In the genomic region with DNA sequence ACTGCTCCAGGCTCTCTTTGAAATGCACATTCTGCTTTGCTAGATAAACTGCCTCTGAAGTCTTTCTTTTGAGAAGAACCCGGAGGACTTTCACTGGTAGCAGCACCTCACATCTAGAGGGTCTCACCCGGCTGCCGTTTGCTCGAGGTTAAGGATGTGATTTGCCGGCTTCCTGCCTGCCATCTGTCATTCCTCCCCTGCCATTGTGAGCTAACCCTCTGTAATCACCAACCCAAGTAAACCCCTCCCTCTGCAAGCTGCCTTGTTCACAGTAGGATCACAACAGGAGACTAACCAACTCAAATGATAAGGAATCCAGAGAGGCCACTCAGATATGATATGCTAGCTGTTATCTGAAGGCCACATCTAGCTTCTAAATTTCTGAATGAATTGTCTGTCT, we compare ENCODE assay signal across 21 mouse cellular contexts. TPM values are rescaled to one million over a fixed set of nuclear protein-coding genes. Genes with fewer than 3 reads are reported as not detected.
DNase-seq lines count a peak whose midpoint lies in the region; ATAC-seq and TF ChIP-seq lines count a peak whose summit lies in the region.
"Had no signal": no experiment of that assay in that cellular context is flagged by ENCODE, and none has a peak within 500 bp of the region (broad histone marks: within the 10 kb centered on the region; RNA-seq: fewer than 3 reads in every experiment).

No protein-coding gene starts in this region.

- ATAC-seq in forebrain, embryonic 14.5 days, result no peak
- no peak for ATAC-seq in forebrain, postnatal 0 days
- ATAC-seq in midbrain, embryonic 16.5 days, result 0 out of 2 replicates have a peak, but pooled peaks have one; percentile 27
- ATAC-seq in midbrain, embryonic 15.5 days (replicated peaks), result no peak
- no peak for ATAC-seq in liver, postnatal 0 days
- ATAC-seq: forebrain, embryonic 16.5 days; hindbrain, embryonic 16.5 days; Patski had no signal

- H3K4me3 ChIP-seq in forebrain, embryonic 14.5 days (ENCODE audit: low read depth, low read length), result no peak overlapping the region
- no peak overlapping the region for H3K4me3 ChIP-seq in forebrain, postnatal 0 days (ENCODE audit: low read depth, low read length)
- H3K4me3 ChIP-seq in midbrain, embryonic 16.5 days (ENCODE audit: low read depth, low read length), result no peak overlapping the region
- no peak overlapping the region for H3K4me3 ChIP-seq in midbrain, embryonic 15.5 days
- H3K4me3 ChIP-seq in liver, postnatal 0 days (ENCODE audit: low read depth, low read length), result no peak overlapping the region
- H3K4me3 ChIP-seq: forebrain, embryonic 10.5 days; gastrocnemius, adult 2 months; hindbrain, embryonic 12.5 days had no signal

- no peaks in the 10 kb centered on the region for H3K9me3 ChIP-seq in forebrain, embryonic 14.5 days (replicated peaks; ENCODE audit: control insufficient read depth, low read length)
- H3K9me3 ChIP-seq in forebrain, postnatal 0 days (ENCODE audit: low read length), result no peaks in the 10 kb centered on the region
- no peaks in the 10 kb centered on the region for H3K9me3 ChIP-seq in midbrain, embryonic 16.5 days (replicated peaks; ENCODE audit: control insufficient read depth, low read length, poor library complexity, severe bottlenecking)
- no peaks in the 10 kb centered on the region for H3K9me3 ChIP-seq in midbrain, embryonic 15.5 days
- H3K9me3 ChIP-seq in liver, postnatal 0 days (ENCODE audit: low read length), result 0 out of 2 replicates have a peak, but pooled peaks cover 2% of the 10 kb centered on the region

- TF ChIP-seq CTCF in forebrain, postnatal 0 days (IDR thresholded peaks at IDR 0.05; ENCODE audit: low read depth), result no peak
- no peak for TF ChIP-seq CTCF in liver, postnatal 0 days (IDR thresholded peaks at IDR 0.05; ENCODE audit: low read depth)

- TF ChIP-seq EP300 in liver, postnatal 0 days (IDR thresholded peaks at IDR 0.05; ENCODE audit: low read depth), result no peak

- H3K4me2 ChIP-seq in forebrain, embryonic 14.5 days (ENCODE audit: low read length), result no peak overlapping the region
- H3K4me2 ChIP-seq in forebrain, postnatal 0 days (ENCODE audit: low read depth), result no peak overlapping the region
- no peak overlapping the region for H3K4me2 ChIP-seq in midbrain, embryonic 16.5 days (ENCODE audit: low read length)
- no peak overlapping the region for H3K4me2 ChIP-seq in midbrain, embryonic 15.5 days
- H3K4me2 ChIP-seq in liver, postnatal 0 days (ENCODE audit: low read depth, low read length), result no peak overlapping the region
- H3K4me2 ChIP-seq: heart, embryonic 11.5 days; hindbrain, embryonic 12.5 days had no signal

- H3K27ac ChIP-seq in forebrain, embryonic 14.5 days (ENCODE audit: low read depth, low read length), result no peak overlapping the region
- no peak overlapping the region for H3K27ac ChIP-seq in forebrain, postnatal 0 days (ENCODE audit: low read depth, low read length)
- no peak overlapping the region for H3K27ac ChIP-seq in midbrain, embryonic 16.5 days (ENCODE audit: low read length)
- no peak overlapping the region for H3K27ac ChIP-seq in midbrain, embryonic 15.5 days
- H3K27ac ChIP-seq in liver, postnatal 0 days (ENCODE audit: low read depth), result no peak overlapping the region
- H3K27ac ChIP-seq: forebrain, embryonic 10.5 days; gastrocnemius, adult 2 months; hindbrain, embryonic 12.5 days had no signal

- DNase-seq in forebrain, embryonic 14.5 days (ENCODE audit: low spot score), result peak; percentile 25
- no peak for DNase-seq in forebrain, postnatal 0 days
- DNase-seq in thymus, postnatal 0 days (ENCODE audit: low spot score), result peak; percentile 11
- no peak for DNase-seq in thymus, postnatal 36 days
- DNase-seq in liver, postnatal 0 days, result no peak
- DNase-seq: cerebellum, adult 11 months; cerebellum, adult 2 months; cerebellum, adult 9-11 months; gastrocnemius, postnatal 14 days; heart, adult 11 months had no signal

- H3K9ac ChIP-seq in forebrain, embryonic 14.5 days (ENCODE audit: low read length), result no peak overlapping the region
- H3K9ac ChIP-seq in forebrain, postnatal 0 days, result no peak overlapping the region
- no peak overlapping the region for H3K9ac ChIP-seq in midbrain, embryonic 16.5 days (ENCODE audit: low read depth, low read length)
- no peak overlapping the region for H3K9ac ChIP-seq in midbrain, embryonic 15.5 days
- H3K9ac ChIP-seq in liver, postnatal 0 days (replicated peaks), result no peak overlapping the region
- H3K9ac ChIP-seq: hindbrain, embryonic 12.5 days had no signal

- 67% methylated on average over 5 of the region's 5 CpGs for WGBS in forebrain, embryonic 14.5 days
- WGBS in forebrain, postnatal 0 days, result 62% methylated on average over 5 of the region's 5 CpGs
- WGBS in midbrain, embryonic 16.5 days, result 32% methylated on average over 5 of the region's 5 CpGs
- WGBS in midbrain, embryonic 15.5 days, result 40% methylated on average over 5 of the region's 5 CpGs
- WGBS in liver, postnatal 0 days (ENCODE audit: insufficient replicate concordance), result 43% methylated on average over 5 of the region's 5 CpGs

- no peaks in the 10 kb centered on the region for H3K27me3 ChIP-seq in forebrain, embryonic 14.5 days (replicated peaks; ENCODE audit: control insufficient read depth, insufficient read depth, low read length)
- H3K27me3 ChIP-seq in forebrain, postnatal 0 days (ENCODE audit: insufficient read depth, low read length), result no peaks in the 10 kb centered on the region
- no peaks in the 10 kb centered on the region for H3K27me3 ChIP-seq in midbrain, embryonic 16.5 days (ENCODE audit: control insufficient read depth, insufficient read depth, low read depth, low read length)
- H3K27me3 ChIP-seq in midbrain, embryonic 15.5 days (replicated peaks), result no peaks in the 10 kb centered on the region
- H3K27me3 ChIP-seq in liver, postnatal 0 days (ENCODE audit: insufficient read depth, low read length), result no peaks in the 10 kb centered on the region
- H3K27me3 ChIP-seq: CH12.LX; hindbrain, embryonic 12.5 days; Patski had no signal

- no peaks in the 10 kb centered on the region for H3K4me1 ChIP-seq in forebrain, embryonic 14.5 days (ENCODE audit: control insufficient read depth, insufficient read depth, low read length)
- H3K4me1 ChIP-seq in forebrain, postnatal 0 days (ENCODE audit: insufficient read depth), result no peaks in the 10 kb centered on the region
- no peaks in the 10 kb centered on the region for H3K4me1 ChIP-seq in midbrain, embryonic 16.5 days (ENCODE audit: control insufficient read depth, insufficient read depth, low read length)
- H3K4me1 ChIP-seq in midbrain, embryonic 15.5 days, result 0 out of 2 replicates have a peak, but pooled peaks cover 4% of the 10 kb centered on the region
- no peaks in the 10 kb centered on the region for H3K4me1 ChIP-seq in liver, postnatal 0 days (ENCODE audit: insufficient read depth)

- peaks cover 67% of the 10 kb centered on the region for H3K36me3 ChIP-seq in forebrain, embryonic 14.5 days (ENCODE audit: control insufficient read depth, insufficient read depth, low read length)
- H3K36me3 ChIP-seq in forebrain, postnatal 0 days (ENCODE audit: insufficient read depth), result peaks cover 62% of the 10 kb centered on the region
- H3K36me3 ChIP-seq in midbrain, embryonic 16.5 days (ENCODE audit: control insufficient read depth, insufficient read depth, low read length), result peaks cover 26% of the 10 kb centered on the region
- peaks cover 16% of the 10 kb centered on the region for H3K36me3 ChIP-seq in midbrain, embryonic 15.5 days (replicated peaks)
- no peaks in the 10 kb centered on the region for H3K36me3 ChIP-seq in liver, postnatal 0 days (replicated peaks; ENCODE audit: insufficient read depth, low read length)
- H3K36me3 ChIP-seq: G1E had no signal

RNA-seq across cellular contexts. Expression of a gene that starts 53.6 kb away (rescaled TPM):
- 105 and 111 TPM in 2 replicates for polyA plus RNA-seq in forebrain, embryonic 14.5 days (2014; fragmentation: Nextera tagmentation; extraction: Ambion mirVana)
- 97.5 and 97.9 TPM in 2 replicates for total RNA-seq in forebrain, postnatal 0 days (2014; rRNA removed)
- polyA plus RNA-seq in forebrain, postnatal 0 days (2015; fragmentation: Nextera tagmentation; extraction: Ambion mirVana), result 50.7 and 51.5 TPM in 2 replicates
- 104 and 106 TPM in 2 replicates for polyA plus RNA-seq in midbrain, embryonic 16.5 days (2015; fragmentation: Nextera tagmentation; extraction: Ambion mirVana)
- 104 and 107 TPM in 2 replicates for polyA plus RNA-seq in midbrain, embryonic 15.5 days (2015; fragmentation: Nextera tagmentation; extraction: Ambion mirVana)
- polyA plus RNA-seq in thymus, postnatal 0 days (2015; fragmentation: Nextera tagmentation; extraction: Ambion mirVana), result 8.9 and 11.8 TPM in 2 replicates
- polyA plus RNA-seq in liver, postnatal 0 days (2015; fragmentation: Nextera tagmentation; extraction: Ambion mirVana), result 0.46 and 0.81 TPM in 2 replicates
- polyA plus RNA-seq: G1E had no signal

Comparison
In these comparisons a context has a peak if more than half of its experiments do, and no peak if none do; other contexts are left out.
1. DNase-seq: peak in forebrain, embryonic 14.5 days (single experiment) and thymus, postnatal 0 days (single experiment); none in forebrain, postnatal 0 days (single experiment), thymus, postnatal 36 days (0 of 2) and liver, postnatal 0 days (single experiment).